Mouse (Mus musculus) heart, adult 2 months (tissue): Measurements from ENCODE around the gene Eif4a1.
"Not testable (repeated sequence)": the region's sequence is repeated elsewhere in the genome, so short reads cannot be mapped to it uniquely, and the experiment has no call there.

ENCODE experiments used
- CTCF ChIP-seq: fragments of 200-600 bp; IDR thresholded peaks from 2 replicates; pipeline ENCODE4 v1.8.1; 2022; ENCODE audit warnings: antibody characterized with exemption, mild to moderate bottlenecking, moderate library complexity
- EP300 ChIP-seq: fragments of 200-500 bp; IDR thresholded peaks from 2 replicates; pipeline ENCODE4 v1.6.1; 2011; ENCODE audit warnings: low read depth, low read length, control low read depth; ENCODE audit not compliant: insufficient read depth
- POLR2A ChIP-seq: fragments of 200-500 bp; IDR thresholded peaks from 2 replicates; pipeline ENCODE4 v1.6.1; 2011; ENCODE audit warnings: mild to moderate bottlenecking, low read depth, low read length, control low read depth; ENCODE audit not compliant: insufficient read depth

- not testable (repeated sequence) for TF ChIP-seq CTCF, POLR2A, EP300
These were observed 30.7 kb upstream of the Eif4a1 start for GRCm38 (mm10) chr11:69702886-69703285.
